Mouse (Mus musculus): ENCODE measurements around the gene Syt7. TPM values are rescaled to one million over a fixed set of nuclear protein-coding genes. Genes with fewer than 3 reads are reported as not detected.

The Syt7 gene
- polyA plus RNA-seq, 1 experiment from 2014 or later: 1.4 TPM

- no peak for ATAC-seq (replicated peaks; ENCODE audit: low FRiP score)
- H3K4me2 ChIP-seq: no peak overlapping the region
- H3K9ac ChIP-seq (ENCODE audit: low read depth, low read length): no peak overlapping the region
- DNase-seq (ENCODE audit: low spot score): no peak
- no peaks in the 10 kb centered on the region for H3K27me3 ChIP-seq (replicated peaks; ENCODE audit: control insufficient read depth, insufficient read depth, low read length)
- H3K9me3 ChIP-seq (ENCODE audit: control insufficient read depth, low read length): no peaks in the 10 kb centered on the region
- WGBS: 88% methylated on average over 8 of the region's 8 CpGs
- H3K36me3 ChIP-seq (ENCODE audit: control insufficient read depth, insufficient read depth, low read length): peaks cover 13% of the 10 kb centered on the region; the same call in 1 of the 2 replicates
- no peak overlapping the region for H3K4me3 ChIP-seq (ENCODE audit: low read depth, low read length)
- peaks cover 5% of the 10 kb centered on the region; the same call in 1 of the 2 replicates for H3K4me1 ChIP-seq (replicated peaks; ENCODE audit: control insufficient read depth, insufficient read depth, low read length)
- no peak overlapping the region for H3K27ac ChIP-seq (ENCODE audit: low read depth, low read length)
Observed at GRCm38 (mm10) chr19:10500581-10500980, 111.7 kb downstream of the Syt7 start.

DNA sequence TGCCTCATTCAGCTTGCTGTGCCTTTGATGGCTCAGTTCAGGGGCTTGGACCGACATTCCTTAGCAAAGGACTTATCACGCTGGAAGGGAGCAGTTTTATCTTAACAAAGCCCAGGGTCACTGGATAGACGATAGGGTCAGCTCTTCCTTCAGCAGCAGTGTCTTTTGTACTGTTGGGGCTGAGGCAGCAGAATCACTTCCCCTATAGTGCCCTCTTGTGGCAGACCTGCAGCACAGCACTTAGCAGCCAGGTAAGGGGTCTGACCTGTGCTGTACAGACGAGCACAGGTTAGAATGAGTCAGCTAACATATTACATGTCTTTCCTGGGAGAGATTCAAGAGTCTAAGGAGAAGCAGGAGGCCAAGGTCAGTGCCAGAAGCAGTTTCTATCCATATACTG, 113.7 kb downstream of the Syt7 start:
- Histone ChIP-seq H3K9ac (ENCODE audit: low read depth, low read length) (no peak overlapping the region), H3K27me3 (replicated peaks; ENCODE audit: control insufficient read depth, insufficient read depth, low read length) (no peaks in the 10 kb centered on the region), H3K4me1 (replicated peaks; ENCODE audit: control insufficient read depth, insufficient read depth, low read length) (0 out of 2 replicates have a peak, but pooled peaks cover 5% of the 10 kb centered on the region), H3K9me3 (ENCODE audit: control insufficient read depth, low read length) (no peaks in the 10 kb centered on the region), H3K4me3 (ENCODE audit: low read depth, low read length) (no peak overlapping the region), H3K36me3 (ENCODE audit: control insufficient read depth, insufficient read depth, low read length) (peaks cover 17% of the 10 kb centered on the region; the same call in 1 of the 2 replicates), H3K4me2 (no peak overlapping the region), H3K27ac (ENCODE audit: low read depth, low read length) (no peak overlapping the region)
- DNase-seq (ENCODE audit: low spot score): peak; percentile 52
- ATAC-seq (replicated peaks; ENCODE audit: low FRiP score): peak; percentile 56
- 15% methylated on average over 4 of the region's 4 CpGs for WGBS

Other genes starting within 250 kb of the Syt7 start
- 113 and 121 TPM in 2 replicates for gene Fads1, start 206.2 kb upstream of the Syt7 start, polyA plus RNA-seq (2014; fragmentation: Nextera tagmentation; extraction: Ambion mirVana)
- 472 and 478 TPM in 2 replicates for gene Tmem258, start 185.1 kb upstream of the Syt7 start, polyA plus RNA-seq (2014; fragmentation: Nextera tagmentation; extraction: Ambion mirVana)
- 215 and 236 TPM in 2 replicates for gene Fen1, start 184.9 kb upstream of the Syt7 start, polyA plus RNA-seq (2014; fragmentation: Nextera tagmentation; extraction: Ambion mirVana)
- 23.8 and 24.1 TPM in 2 replicates for gene Myrf, start 148.3 kb upstream of the Syt7 start, polyA plus RNA-seq (2014; fragmentation: Nextera tagmentation; extraction: Ambion mirVana)
- gene Dagla, start 84.2 kb upstream of the Syt7 start, polyA plus RNA-seq (2014; fragmentation: Nextera tagmentation; extraction: Ambion mirVana): 0.77 and 0.82 TPM in 2 replicates
- 0.14 TPM in 1 of 2 replicates, not detected in the other for gene Lrrc10b, start 68.4 kb downstream of the Syt7 start, polyA plus RNA-seq (2014; fragmentation: Nextera tagmentation; extraction: Ambion mirVana)
- 0.12 TPM in 1 of 2 replicates, not detected in the other for gene Ppp1r32, start 93.8 kb downstream of the Syt7 start, polyA plus RNA-seq (2014; fragmentation: Nextera tagmentation; extraction: Ambion mirVana)
- 42.6 and 44.8 TPM in 2 replicates for gene Cpsf7, start 136.2 kb downstream of the Syt7 start, polyA plus RNA-seq (2014; fragmentation: Nextera tagmentation; extraction: Ambion mirVana)
- 60.4 and 63.0 TPM in 2 replicates for gene Sdhaf2, start 137.1 kb downstream of the Syt7 start, polyA plus RNA-seq (2014; fragmentation: Nextera tagmentation; extraction: Ambion mirVana)
- gene Tmem216, start 167.1 kb downstream of the Syt7 start, polyA plus RNA-seq (2014; fragmentation: Nextera tagmentation; extraction: Ambion mirVana): 33.7 and 35.9 TPM in 2 replicates
- gene Cyb561a3, start 188.1 kb downstream of the Syt7 start, polyA plus RNA-seq (2014; fragmentation: Nextera tagmentation; extraction: Ambion mirVana): 14.9 and 18.5 TPM in 2 replicates
- gene Tmem138, start 188.3 kb downstream of the Syt7 start, polyA plus RNA-seq (2014; fragmentation: Nextera tagmentation; extraction: Ambion mirVana): 32.6 and 33.3 TPM in 2 replicates
- gene Ddb1, start 216.2 kb downstream of the Syt7 start, polyA plus RNA-seq (2014; fragmentation: Nextera tagmentation; extraction: Ambion mirVana): 311 and 347 TPM in 2 replicates
- 16.1 and 16.2 TPM in 2 replicates for gene Tkfc, start 216.6 kb downstream of the Syt7 start, polyA plus RNA-seq (2014; fragmentation: Nextera tagmentation; extraction: Ambion mirVana)
- 7.8 and 10.4 TPM in 2 replicates for gene Vwce, start 245.1 kb downstream of the Syt7 start, polyA plus RNA-seq (2014; fragmentation: Nextera tagmentation; extraction: Ambion mirVana)